Comparison of ENCODE assay signal across 9 mouse cellular contexts in genomic region chr10:77509403-77510187, GRCm38 (mm10). TPM values are rescaled to one million over a fixed set of nuclear protein-coding genes. Genes with fewer than 3 reads are reported as not detected.
DNase-seq lines count a peak whose midpoint lies in the region; ATAC-seq and TF ChIP-seq lines count a peak whose summit lies in the region.
"Had no signal": no experiment of that assay in that cellular context is flagged by ENCODE, and none has a peak within 500 bp of the region (broad histone marks: within the 10 kb centered on the region; RNA-seq: fewer than 3 reads in every experiment).

No protein-coding gene starts in this region.

- H3K36me3 ChIP-seq in intestine, postnatal 0 days (ENCODE audit: control insufficient read depth, insufficient read depth): peaks cover 52% of the 10 kb centered on the region
- H3K36me3 ChIP-seq in limb, embryonic 14.5 days (ENCODE audit: control insufficient read depth, insufficient read depth, low read length): peaks cover 81% of the 10 kb centered on the region
- H3K36me3 ChIP-seq in midbrain, embryonic 16.5 days (ENCODE audit: control insufficient read depth, insufficient read depth, low read length): peaks cover 14% of the 10 kb centered on the region

- H3K27ac ChIP-seq in intestine, postnatal 0 days (ENCODE audit: low read depth, low read length): peak overlapping the region; percentile 83
- no peak overlapping the region for H3K27ac ChIP-seq in limb, embryonic 14.5 days (replicated peaks; ENCODE audit: low read depth, low read length)
- H3K27ac ChIP-seq in midbrain, embryonic 16.5 days (ENCODE audit: low read length): no peak overlapping the region

- peak; percentile 99 for TF ChIP-seq CTCF in intestine, postnatal 0 days (IDR thresholded peaks at IDR 0.05; ENCODE audit: low read depth)

- no peak for TF ChIP-seq POLR2A in limb, embryonic 14.5 days (IDR thresholded peaks at IDR 0.05; ENCODE audit: borderline replicate concordance, extremely low read depth, insufficient read depth, insufficient read length)

- 37% methylated on average over 12 of the region's 12 CpGs for WGBS in intestine, postnatal 0 days
- 52% methylated on average over 12 of the region's 12 CpGs for WGBS in limb, embryonic 14.5 days
- 37% methylated on average over 12 of the region's 12 CpGs for WGBS in midbrain, embryonic 16.5 days

- H3K9me3 ChIP-seq in intestine, postnatal 0 days (ENCODE audit: control insufficient read depth): no peaks in the 10 kb centered on the region
- no peaks in the 10 kb centered on the region for H3K9me3 ChIP-seq in limb, embryonic 14.5 days (ENCODE audit: control insufficient read depth, low read length)
- H3K9me3 ChIP-seq in midbrain, embryonic 16.5 days (replicated peaks; ENCODE audit: control insufficient read depth, low read length, poor library complexity, severe bottlenecking): no peaks in the 10 kb centered on the region

- peak overlapping the region; percentile 51 for H3K4me2 ChIP-seq in intestine, postnatal 0 days (replicated peaks; ENCODE audit: low read depth)
- no peak overlapping the region for H3K4me2 ChIP-seq in limb, embryonic 14.5 days (replicated peaks; ENCODE audit: low read depth, low read length, severe bottlenecking)
- H3K4me2 ChIP-seq in midbrain, embryonic 16.5 days (ENCODE audit: low read length): no peak overlapping the region

- peak; percentile 89 for ATAC-seq in granulocyte monocyte progenitor cell, adult 5-6 weeks (replicated peaks; ENCODE audit: poor library complexity, severe bottlenecking)
- ATAC-seq in intestine, postnatal 0 days: peak; percentile 97
- peak; percentile 80; the same call in 1 of the 2 replicates for ATAC-seq in limb, embryonic 14.5 days (ENCODE audit: low FRiP score, low read depth)
- ATAC-seq in midbrain, embryonic 16.5 days: peak; percentile 87
- ATAC-seq: Patski had no signal

- H3K27me3 ChIP-seq in intestine, postnatal 0 days (replicated peaks; ENCODE audit: control insufficient read depth, insufficient read depth, low read length): no peaks in the 10 kb centered on the region
- no peaks in the 10 kb centered on the region for H3K27me3 ChIP-seq in limb, embryonic 14.5 days (ENCODE audit: control insufficient read depth, insufficient read depth, low read length)
- H3K27me3 ChIP-seq in midbrain, embryonic 16.5 days (ENCODE audit: control insufficient read depth, insufficient read depth, low read depth, low read length): no peaks in the 10 kb centered on the region
- H3K27me3 ChIP-seq: Patski had no signal

- DNase-seq in left cerebral cortex, adult 18-20 months (ENCODE audit: low spot score in 2 of 2): peak; percentile 76 to 91
- DNase-seq in left cerebral cortex, adult 11 months (ENCODE audit: low spot score): no peak
- peak; percentile 86 for DNase-seq in embryo, embryonic 9.5 days (ENCODE audit: extremely low spot score)
- DNase-seq in limb, embryonic 14.5 days (ENCODE audit: low spot score): peak; percentile 86
- peak; percentile 66 to 68 for DNase-seq in spleen, postnatal 36 days (ENCODE audit: low spot score in 2 of 2)

- no peak overlapping the region for H3K9ac ChIP-seq in intestine, postnatal 0 days (ENCODE audit: low read depth, low read length)
- H3K9ac ChIP-seq in limb, embryonic 14.5 days (ENCODE audit: low read depth, low read length, severe bottlenecking): no peak overlapping the region
- peak overlapping the region; percentile 30; the same call in 1 of the 2 replicates for H3K9ac ChIP-seq in midbrain, embryonic 16.5 days (ENCODE audit: low read depth, low read length)

- H3K4me1 ChIP-seq in intestine, postnatal 0 days (replicated peaks; ENCODE audit: control insufficient read depth, insufficient read depth, low read length): peaks cover 6% of the 10 kb centered on the region; the same call in 1 of the 2 replicates
- peaks cover 2% of the 10 kb centered on the region for H3K4me1 ChIP-seq in limb, embryonic 14.5 days (ENCODE audit: control insufficient read depth, insufficient read depth, low read length)
- peaks cover 8% of the 10 kb centered on the region for H3K4me1 ChIP-seq in midbrain, embryonic 16.5 days (ENCODE audit: control insufficient read depth, insufficient read depth, low read length)

- no peak overlapping the region for H3K4me3 ChIP-seq in intestine, postnatal 0 days (ENCODE audit: low read depth, low read length)
- no peak overlapping the region for H3K4me3 ChIP-seq in limb, embryonic 14.5 days (replicated peaks; ENCODE audit: low read length)
- no peak overlapping the region for H3K4me3 ChIP-seq in midbrain, embryonic 16.5 days (ENCODE audit: low read depth, low read length)

RNA-seq across cellular contexts. Expression of gene Fam207a, which starts 6.0 kb away (rescaled TPM):
- 10 to 100 TPM; 34.7 to 35.8 TPM for total RNA-seq in left cerebral cortex, adult 18-20 months (2021)
- total RNA-seq in granulocyte monocyte progenitor cell, adult 5-6 weeks (2014; fragmentation: Nextera tagmentation): 14.6 and 14.8 TPM in 2 replicates
- total RNA-seq in granulocyte monocyte progenitor cell, adult 5-6 weeks (2017): 23.5 and 43.2 TPM in 2 replicates
- polyA plus RNA-seq in intestine, postnatal 0 days (2015; fragmentation: Nextera tagmentation; extraction: Ambion mirVana): 37.9 and 38.2 TPM in 2 replicates
- 35.5 and 38.6 TPM in 2 replicates for polyA plus RNA-seq in limb, embryonic 14.5 days (2012; rRNA removed)
- 40.6 and 41.7 TPM in 2 replicates for polyA plus RNA-seq in limb, embryonic 14.5 days (2014; fragmentation: Nextera tagmentation; extraction: Ambion mirVana)
- 40.5 and 44.1 TPM in 2 replicates for polyA plus RNA-seq in midbrain, embryonic 16.5 days (2015; fragmentation: Nextera tagmentation; extraction: Ambion mirVana)

RNA-seq across cellular contexts. Expression of gene Itgb2, which starts 20.5 kb away (rescaled TPM):
- total RNA-seq in left cerebral cortex, adult 18-20 months (2021): 1 to 10 TPM; 3.6 to 3.8 TPM
- 17.1 and 28.9 TPM in 2 replicates for total RNA-seq in granulocyte monocyte progenitor cell, adult 5-6 weeks (2014; fragmentation: Nextera tagmentation)
- total RNA-seq in granulocyte monocyte progenitor cell, adult 5-6 weeks (2017): 32.0 and 36.6 TPM in 2 replicates
- polyA plus RNA-seq in intestine, postnatal 0 days (2015; fragmentation: Nextera tagmentation; extraction: Ambion mirVana): 1.7 and 2.1 TPM in 2 replicates
- 2.7 and 2.9 TPM in 2 replicates for polyA plus RNA-seq in limb, embryonic 14.5 days (2012; rRNA removed)
- polyA plus RNA-seq in limb, embryonic 14.5 days (2014; fragmentation: Nextera tagmentation; extraction: Ambion mirVana): 2.5 and 3.7 TPM in 2 replicates
- polyA plus RNA-seq in midbrain, embryonic 16.5 days (2015; fragmentation: Nextera tagmentation; extraction: Ambion mirVana): 0.59 and 0.67 TPM in 2 replicates
